Mouse (Mus musculus) MEL (cell line): Measurements from ENCODE around the gene Ap2s1. TPM values are rescaled to one million over a fixed set of nuclear protein-coding genes. Genes with fewer than 3 reads are reported as not detected.

Experiments
- DNase-seq: peaks from one replicate; pipeline ENCODE4 v3.0.0; 2011; ENCODE audit warnings: low read depth, low spot score
- H3K27ac ChIP-seq: 2 replicates; pipeline ENCODE4 v1.5.1; 2012; ENCODE audit warnings: low read depth, mild to moderate bottlenecking, control low read depth, low read length, moderate library complexity; ENCODE audit not compliant: control insufficient read depth
- H3K27me3 ChIP-seq, 2 experiments: fragments of 150-350 bp in 1 of 2; sonication (generic) in 1 of 2; 2 replicates each; pipeline ENCODE4 v1.6.1; 2012; ENCODE audit warnings: low read length in 2 of 2, mild to moderate bottlenecking in 2 of 2, improper control_type of control experiment in 1 of 2, moderate library complexity in 1 of 2; ENCODE audit not compliant: insufficient read depth in 2 of 2, control insufficient read depth in 1 of 2
- H3K36me3 ChIP-seq, 2 experiments: 2 replicates each; pipeline ENCODE4 v1.6.1; 2012 to 2014; ENCODE audit warnings: low read length in 2 of 2, improper control_type of control experiment in 1 of 2, inconsistent platforms in 1 of 2, mild to moderate bottlenecking in 1 of 2; ENCODE audit not compliant: insufficient read depth in 2 of 2, control insufficient read depth in 1 of 2
- H3K4me1 ChIP-seq, 2 experiments: fragments of 150-350 bp in 1 of 2; sonication (generic) in 1 of 2; 2 replicates each; pipeline ENCODE4 v1.6.1; 2012; ENCODE audit warnings: low read length in 2 of 2, improper control_type of control experiment in 1 of 2, mild to moderate bottlenecking in 1 of 2; ENCODE audit not compliant: insufficient read depth in 2 of 2, control insufficient read depth in 1 of 2
- H3K4me3 ChIP-seq, 2 experiments: fragments of 150-350 bp in 1 of 2; sonication (generic) in 1 of 2; 2 replicates each; pipeline ENCODE4 v1.5.1; 2012; ENCODE audit warnings: low read depth in 2 of 2, low read length in 2 of 2, mild to moderate bottlenecking in 2 of 2, moderate library complexity in 2 of 2, control low read depth in 1 of 2, improper control_type of control experiment in 1 of 2; ENCODE audit not compliant: control insufficient read depth in 1 of 2, insufficient read depth in 1 of 2
- H3K79me2 ChIP-seq: 2 replicates; pipeline ENCODE4 v1.6.1; 2012; ENCODE audit warnings: mild to moderate bottlenecking, low read length, moderate library complexity; ENCODE audit not compliant: control insufficient read depth, poor library complexity, insufficient read depth
- H3K9ac ChIP-seq: 2 replicates; pipeline ENCODE4 v1.6.1; 2012; ENCODE audit warnings: low read depth, mild to moderate bottlenecking, control low read depth, low read length, moderate library complexity; ENCODE audit not compliant: control insufficient read depth, poor library complexity, severe bottlenecking
- H3K9me3 ChIP-seq: fragments of 150-350 bp; sonication (generic); replicated peaks from 2 replicates; pipeline ENCODE4 v1.6.1; 2012; ENCODE audit warnings: mild to moderate bottlenecking, low read length, improper control_type of control experiment, moderate library complexity; ENCODE audit not compliant: insufficient read depth
- BHLHE40 ChIP-seq: IDR thresholded peaks from 2 replicates; pipeline ENCODE4 v1.6.1; 2012; ENCODE audit warnings: low read depth, mild to moderate bottlenecking, inconsistent platforms, low read length, improper control_type of control experiment, borderline replicate concordance
- CHD2 ChIP-seq: IDR thresholded peaks from 2 replicates; pipeline ENCODE4 v1.6.1; 2011; ENCODE audit warnings: low read length, improper control_type of control experiment
- E2F4 ChIP-seq: IDR thresholded peaks from 2 replicates; pipeline ENCODE4 v1.6.1; 2011; ENCODE audit warnings: low read depth, low read length, improper control_type of control experiment, borderline replicate concordance
- ELF1 ChIP-seq: IDR thresholded peaks from 2 replicates; pipeline ENCODE4 v1.6.1; 2014; ENCODE audit warnings: low read depth, mild to moderate bottlenecking, inconsistent platforms, low read length, improper control_type of control experiment, moderate library complexity
- ETS1 ChIP-seq: IDR thresholded peaks from 2 replicates; pipeline ENCODE4 v1.6.1; 2012; ENCODE audit warnings: low read depth, mild to moderate bottlenecking, inconsistent platforms, low read length, improper control_type of control experiment, moderate library complexity
- JUND ChIP-seq: IDR thresholded peaks from 2 replicates; pipeline ENCODE4 v1.6.1; 2011; ENCODE audit warnings: low read depth, mild to moderate bottlenecking, improper control_type of control experiment, low read length
- MAFK ChIP-seq: IDR thresholded peaks from 2 replicates; pipeline ENCODE4 v1.6.1; 2011; ENCODE audit warnings: low read depth, mild to moderate bottlenecking, low read length, improper control_type of control experiment, borderline replicate concordance
- MAX ChIP-seq: IDR thresholded peaks from 2 replicates; pipeline ENCODE4 v1.6.1; 2011; ENCODE audit warnings: low read length, improper control_type of control experiment
- MAZ ChIP-seq: IDR thresholded peaks from 2 replicates; pipeline ENCODE4 v1.6.1; 2012; ENCODE audit warnings: low read depth, mild to moderate bottlenecking, inconsistent platforms, low read length, improper control_type of control experiment
- NRF1 ChIP-seq: IDR thresholded peaks from 2 replicates; pipeline ENCODE4 v1.6.1; 2014; ENCODE audit warnings: low read depth, mild to moderate bottlenecking, inconsistent platforms, low read length, improper control_type of control experiment, moderate library complexity; ENCODE audit not compliant: poor library complexity, insufficient read depth, severe bottlenecking
- RAD21 ChIP-seq: IDR thresholded peaks from 2 replicates; pipeline ENCODE4 v1.6.1; 2011; ENCODE audit warnings: mild to moderate bottlenecking, low read depth, low read length, improper control_type of control experiment
- RCOR1 ChIP-seq: IDR thresholded peaks from 2 replicates; pipeline ENCODE4 v1.6.1; 2012; ENCODE audit warnings: low read depth, mild to moderate bottlenecking, inconsistent platforms, low read length, improper control_type of control experiment
- SIN3A ChIP-seq: IDR thresholded peaks from 2 replicates; pipeline ENCODE4 v1.6.1; 2012; ENCODE audit warnings: low read length, improper control_type of control experiment, inconsistent platforms
- SMC3 ChIP-seq: IDR thresholded peaks from 2 replicates; pipeline ENCODE4 v1.6.1; 2011; ENCODE audit warnings: low read depth, low read length, improper control_type of control experiment
- UBTF ChIP-seq: IDR thresholded peaks from 2 replicates; pipeline ENCODE4 v1.6.1; 2012; ENCODE audit warnings: low read depth, mild to moderate bottlenecking, inconsistent platforms, low read length, improper control_type of control experiment, moderate library complexity, borderline replicate concordance; ENCODE audit not compliant: insufficient read depth
- USF2 ChIP-seq, 2 experiments: IDR thresholded peaks; 2 replicates each; pipeline ENCODE4 v1.6.1; 2011 to 2012; ENCODE audit warnings: improper control_type of control experiment in 2 of 2, low read length in 2 of 2, borderline replicate concordance in 1 of 2, inconsistent platforms in 1 of 2, low read depth in 1 of 2, mild to moderate bottlenecking in 1 of 2; ENCODE audit not compliant: insufficient read depth in 1 of 2
- ZKSCAN1 ChIP-seq: IDR thresholded peaks from 2 replicates; pipeline ENCODE4 v1.6.1; 2012; ENCODE audit warnings: low read depth, mild to moderate bottlenecking, inconsistent platforms, low read length, improper control_type of control experiment, moderate library complexity
- ZNF384 ChIP-seq: IDR thresholded peaks from 2 replicates; pipeline ENCODE4 v1.6.1; 2012; ENCODE audit warnings: low read depth, mild to moderate bottlenecking, inconsistent platforms, low read length, improper control_type of control experiment
- polyA plus RNA-seq, 2 experiments: library from polyadenylated mRNA; stranded (reverse) in 1 of 2; unstranded in 1 of 2; fragments of >175 nt in 1 of 2; fragments of >200 nt in 1 of 2; gene quantifications; 2 replicates each; pipeline versions ENCODE4 v1.2.1 to v1.2.4; 2012; ENCODE audit warnings: low replicate concordance in 2 of 2, low read depth in 1 of 2; ENCODE audit not compliant: insufficient read length in 2 of 2, insufficient read depth in 1 of 2, missing spikeins in 1 of 2
- total RNA-seq: library from RNA; depleted of rRNA; stranded (reverse); fragments of 300-350 nt; gene quantifications from 2 replicates; pipeline ENCODE4 v1.2.3, GENCODE M21; 2012

Ap2s1 gene
- total and polyA plus RNA-seq, 3 experiments, result 288 to 297 TPM; not detected in 1

DNA sequence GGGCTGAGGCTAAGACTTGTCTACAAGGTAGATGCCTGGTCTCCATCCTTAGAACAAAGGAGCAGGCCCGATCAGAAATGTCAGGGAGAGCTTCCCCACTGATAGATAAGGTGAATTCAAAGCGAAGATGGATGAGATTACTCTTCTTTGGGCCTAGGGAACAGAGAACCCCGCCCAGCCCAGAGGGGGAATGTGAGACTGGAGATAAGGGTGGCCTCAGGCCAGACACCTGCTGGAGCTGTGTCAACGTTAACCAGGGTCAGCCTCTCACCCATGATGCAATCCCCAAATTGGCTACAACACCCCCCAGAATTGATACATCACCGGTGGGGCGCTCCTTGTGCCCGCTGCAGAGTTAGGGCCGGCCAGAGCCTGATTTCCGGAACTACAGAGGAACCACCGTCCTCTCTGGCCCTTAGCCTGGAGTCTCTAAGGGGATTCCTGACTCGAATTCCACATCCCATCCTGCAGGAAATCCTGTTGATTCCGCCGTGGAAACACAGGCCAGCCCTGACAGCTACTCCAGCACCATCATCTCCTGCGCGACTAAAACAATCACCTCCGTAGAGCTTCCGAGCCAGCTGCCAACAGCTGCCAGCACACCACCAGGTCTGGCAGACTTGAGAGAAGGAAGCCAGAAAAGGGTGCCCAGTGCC lies 17.3 kb downstream of the Ap2s1 start (continued):
- TF ChIP-seq MAFK (no peak), RAD21 (no peak), E2F4 (no peak), MAZ (no peak), MAX (no peak), SMC3 (no peak), ELF1 (no peak), UBTF (no peak), JUND (no peak), CHD2 (no peak), ZKSCAN1 (no peak), NRF1 (no peak)
- TF ChIP-seq, all 39 proteins: peak for 4

DNA sequence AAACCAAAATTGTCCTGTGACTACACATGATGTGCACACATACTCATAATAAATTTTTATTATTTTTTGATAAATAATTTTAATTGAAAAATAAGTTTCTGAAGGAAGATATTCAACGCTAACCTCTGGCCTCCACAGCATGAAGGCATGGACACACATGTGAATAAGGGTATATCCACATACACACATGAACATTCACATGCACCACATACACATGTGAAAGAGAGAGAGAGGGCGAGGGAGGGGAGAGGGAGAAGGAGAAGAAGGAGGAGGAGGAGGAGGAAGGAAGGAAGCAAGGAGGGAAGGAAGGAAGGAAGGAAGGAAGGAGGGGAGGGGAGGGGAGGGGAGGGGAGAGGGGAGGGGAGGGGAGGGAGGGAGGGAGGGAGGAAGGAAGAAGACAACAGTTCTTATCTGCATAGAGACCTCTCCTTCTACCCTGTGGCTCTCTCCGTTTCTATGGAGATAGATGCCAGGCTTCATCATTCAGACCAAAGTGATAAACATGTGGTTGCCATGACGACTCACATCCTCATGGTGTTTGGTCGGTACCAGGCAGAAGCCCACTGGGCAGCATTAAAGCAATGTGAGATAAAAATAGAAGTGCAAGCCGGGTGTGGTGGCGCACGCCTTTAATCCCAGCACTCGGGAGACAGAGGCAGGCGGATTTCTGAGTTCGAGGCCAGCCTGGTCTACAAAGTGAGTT lies 20.8 kb downstream of the Ap2s1 start:
- Histone ChIP-seq H3K4me1 (peaks cover 0 to 10% of the 10 kb centered on the region in 2 experiments; a peak in 3 of 4 replicates), H3K9me3 (no peaks in the 10 kb centered on the region), H3K27me3 (no peaks in the 10 kb centered on the region), H3K27ac (no peak overlapping the region), H3K4me3 (no peak overlapping the region), H3K9ac (no peak overlapping the region), H3K36me3 (peaks cover 0 to 6% of the 10 kb centered on the region in 2 experiments; a peak in 2 of 4 replicates)
- TF ChIP-seq SIN3A (no peak), RCOR1 (no peak)
- TF ChIP-seq, all 39 proteins: peak for 0
- DNase-seq, result no peak
- H3K79me2 ChIP-seq, result no peaks in the 10 kb centered on the region

DNA sequence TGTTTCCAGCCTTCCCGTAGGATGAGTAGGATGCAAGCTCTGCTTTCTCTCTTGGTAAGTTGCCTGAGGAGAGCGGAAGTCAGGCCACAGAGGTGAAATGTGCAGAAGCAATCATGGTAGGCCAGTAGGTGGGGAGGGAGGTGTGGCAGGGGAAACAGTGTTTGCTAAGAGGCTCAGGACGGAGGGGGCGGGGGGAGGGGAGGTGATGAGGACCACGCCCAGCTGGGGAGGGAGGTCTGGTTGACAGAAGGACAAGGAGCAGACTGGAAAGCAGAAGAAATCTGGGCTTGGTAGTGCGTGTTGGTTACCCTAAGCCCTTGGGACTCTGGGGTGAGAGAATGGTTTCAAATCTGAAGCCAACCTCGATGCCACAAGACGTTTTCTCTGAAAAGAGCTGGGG lies 22.1 kb downstream of the Ap2s1 start:
- DNase-seq, result peak; percentile 62
- Histone ChIP-seq H3K27me3 (no peaks in the 10 kb centered on the region), H3K79me2 (no peaks in the 10 kb centered on the region), H3K4me3 (no peak overlapping the region), H3K36me3 (peaks cover 0 to 2% of the 10 kb centered on the region in 2 experiments; a peak in 2 of 4 replicates), H3K9me3 (no peaks in the 10 kb centered on the region), H3K27ac (no peak overlapping the region), H3K4me1 (peaks cover 0 to 7% of the 10 kb centered on the region in 2 experiments; a peak in 3 of 4 replicates)
- no peak for TF ChIP-seq BHLHE40
- no peak for TF ChIP-seq USF2 (IDR thresholded peaks at IDR 0.05; ENCODE audit: borderline replicate concordance in 1 of 2, insufficient read depth in 1 of 2, low read depth in 1 of 2, low read length in 2 of 2)
- no peak for TF ChIP-seq RAD21
- TF ChIP-seq E2F4, result no peak
- no peak for TF ChIP-seq SMC3
- TF ChIP-seq ZNF384, result no peak
- no peak for TF ChIP-seq ETS1
- no peak for TF ChIP-seq MAX
- TF ChIP-seq, all 39 proteins: peak for 0
- H3K9ac ChIP-seq, result no peak overlapping the region
